Mouse (Mus musculus) intestine, embryonic 15.5 days (tissue): ENCODE results near the gene Lamb3. TPM values are rescaled to one million over a fixed set of nuclear protein-coding genes. Genes with fewer than 3 reads are reported as not detected.

Experiments
- ATAC-seq: fragments of 200-750 bp; cut with Nextera tagmentation; 2 replicates; pipeline ENCODE4 v1.8.0; 2017; ENCODE audit warnings: moderate TSS enrichment, moderate library complexity
- H3K27ac ChIP-seq: fragments of 300-500 bp; sonication (generic); 2 replicates; pipeline ENCODE4 v1.5.1; 2015; ENCODE audit warnings: mild to moderate bottlenecking, inconsistent platforms
- H3K27me3 ChIP-seq: fragments of 300-500 bp; sonication (generic); replicated peaks from 2 replicates; pipeline ENCODE4 v1.6.1; 2015; ENCODE audit warnings: inconsistent platforms
- H3K36me3 ChIP-seq: fragments of 300-500 bp; sonication (generic); 2 replicates; pipeline ENCODE4 v1.6.1; 2015; ENCODE audit warnings: inconsistent platforms
- H3K4me1 ChIP-seq: fragments of 300-500 bp; sonication (generic); replicated peaks from 2 replicates; pipeline ENCODE4 v1.6.1; 2015; ENCODE audit warnings: inconsistent platforms
- H3K4me2 ChIP-seq: fragments of 300-500 bp; sonication (generic); replicated peaks from 2 replicates; pipeline ENCODE4 v1.6.1; 2015; ENCODE audit warnings: mild to moderate bottlenecking, inconsistent platforms
- H3K4me3 ChIP-seq: fragments of 300-500 bp; sonication (generic); replicated peaks from 2 replicates; pipeline ENCODE4 v1.5.1; 2015; ENCODE audit warnings: inconsistent platforms
- H3K9ac ChIP-seq: fragments of 300-500 bp; sonication (generic); 2 replicates; pipeline ENCODE4 v1.6.1; 2015; ENCODE audit warnings: inconsistent platforms
- H3K9me3 ChIP-seq: fragments of 300-500 bp; sonication (generic); 2 replicates; pipeline ENCODE4 v1.6.1; 2016; ENCODE audit warnings: inconsistent platforms
- WGBS: fragments of 180-500 bp; shearing (Covaris S2); methylation state at CpG from one replicate; pipeline ENCODE4 v1.1.7; 2015; 5-methylcytosine and 5-hydroxymethylcytosine counted together
- polyA plus RNA-seq: library from polyadenylated mRNA; unstranded; fragments of >200 nt; fragmentation: Nextera tagmentation; extraction: Ambion mirVana; gene quantifications from 2 replicates; pipeline ENCODE4 v1.2.1, GENCODE M21; 2015

Lamb3 gene
- polyA plus RNA-seq, 1 experiment from 2014 or later = 3.9 TPM

- WGBS = 69% methylated on average over 3 of the region's 3 CpGs
- ATAC-seq = no peak
- Histone ChIP-seq H3K27ac (no peak overlapping the region), H3K4me1 (no peaks in the 10 kb centered on the region), H3K4me3 (no peak overlapping the region), H3K36me3 (no peaks in the 10 kb centered on the region), H3K9me3 (no peaks in the 10 kb centered on the region), H3K4me2 (no peak overlapping the region), H3K9ac (no peak overlapping the region), H3K27me3 (no peaks in the 10 kb centered on the region)
Observed at GRCm38 (mm10) chr1:193293926-193294325, 86.4 kb downstream of the Lamb3 start.

- Histone ChIP-seq H3K27me3 (no peaks in the 10 kb centered on the region), H3K4me1 (no peaks in the 10 kb centered on the region), H3K27ac (no peak overlapping the region), H3K9me3 (no peaks in the 10 kb centered on the region), H3K9ac (no peak overlapping the region), H3K4me2 (no peak overlapping the region), H3K36me3 (no peaks in the 10 kb centered on the region), H3K4me3 (no peak overlapping the region)
- WGBS = 78% methylated on average over 5 of the region's 5 CpGs
- peak; percentile 65 for ATAC-seq
Observed at GRCm38 (mm10) chr1:193295920-193296319, 88.4 kb downstream of the Lamb3 start.

GRCm38 (mm10) chr1:193298141-193298765, 90.8 kb downstream of the Lamb3 start:
- Histone ChIP-seq H3K4me1 (peaks cover 11% of the 10 kb centered on the region), H3K27me3 (no peaks in the 10 kb centered on the region), H3K36me3 (no peaks in the 10 kb centered on the region), H3K4me2 (no peak overlapping the region), H3K27ac (no peak overlapping the region), H3K4me3 (no peak overlapping the region), H3K9ac (no peak overlapping the region), H3K9me3 (no peaks in the 10 kb centered on the region)
- 89% methylated on average over 3 of the region's 3 CpGs for WGBS
- no peak for ATAC-seq

GRCm38 (mm10) chr1:193299995-193300394, 92.5 kb downstream of the Lamb3 start:
- Histone ChIP-seq H3K27ac (no peak overlapping the region), H3K36me3 (no peaks in the 10 kb centered on the region), H3K27me3 (no peaks in the 10 kb centered on the region), H3K4me1 (peaks cover 11% of the 10 kb centered on the region), H3K4me3 (no peak overlapping the region), H3K9ac (no peak overlapping the region), H3K4me2 (no peak overlapping the region), H3K9me3 (no peaks in the 10 kb centered on the region)
- ATAC-seq = no peak
- WGBS = 36% methylated on average over 1 of the region's 1 CpGs

- Histone ChIP-seq H3K27me3 (no peaks in the 10 kb centered on the region), H3K4me3 (no peak overlapping the region; the same call in 1 of the 2 replicates), H3K9me3 (no peaks in the 10 kb centered on the region), H3K4me2 (peak overlapping the region; percentile 45), H3K36me3 (no peaks in the 10 kb centered on the region), H3K4me1 (peaks cover 11% of the 10 kb centered on the region), H3K27ac (peak overlapping the region; percentile 19; the same call in 1 of the 2 replicates), H3K9ac (no peak overlapping the region)
- ATAC-seq = peak; percentile 94
- WGBS = 49% methylated on average over 6 of the region's 6 CpGs
Observed at GRCm38 (mm10) chr1:193301216-193302092, 94.0 kb downstream of the Lamb3 start.

GRCm38 (mm10) chr1:193302093-193302405, 94.5 kb downstream of the Lamb3 start:
- Histone ChIP-seq H3K27ac (no peak overlapping the region), H3K9ac (no peak overlapping the region), H3K9me3 (no peaks in the 10 kb centered on the region), H3K4me3 (no peak overlapping the region; the same call in 1 of the 2 replicates), H3K27me3 (no peaks in the 10 kb centered on the region), H3K4me2 (peak overlapping the region; percentile 45), H3K36me3 (no peaks in the 10 kb centered on the region), H3K4me1 (peaks cover 11% of the 10 kb centered on the region)
- 41% methylated on average over 8 of the region's 8 CpGs for WGBS
- peak; percentile 84 for ATAC-seq

- WGBS = 74% methylated on average over 2 of the region's 2 CpGs
- no peaks in the 10 kb centered on the region for H3K27me3 ChIP-seq
- no peak overlapping the region for H3K4me3 ChIP-seq
- no peak overlapping the region for H3K4me2 ChIP-seq
- no peaks in the 10 kb centered on the region for H3K9me3 ChIP-seq
- no peaks in the 10 kb centered on the region for H3K36me3 ChIP-seq
- peaks cover 11% of the 10 kb centered on the region for H3K4me1 ChIP-seq
- H3K27ac ChIP-seq = no peak overlapping the region
- no peak overlapping the region for H3K9ac ChIP-seq
- ATAC-seq = no peak
Observed at GRCm38 (mm10) chr1:193303096-193303495, 95.6 kb downstream of the Lamb3 start.

- no peak overlapping the region for H3K9ac ChIP-seq
- no peak overlapping the region for H3K4me2 ChIP-seq
- no peak overlapping the region for H3K27ac ChIP-seq
- ATAC-seq = no peak
- no peak overlapping the region for H3K4me3 ChIP-seq
- WGBS = 50% methylated on average over 7 of the region's 7 CpGs
- no peaks in the 10 kb centered on the region for H3K36me3 ChIP-seq
- H3K9me3 ChIP-seq = no peaks in the 10 kb centered on the region
- H3K4me1 ChIP-seq = peaks cover 11% of the 10 kb centered on the region
- H3K27me3 ChIP-seq = no peaks in the 10 kb centered on the region
Observed at GRCm38 (mm10) chr1:193305386-193305785, 97.9 kb downstream of the Lamb3 start.

- H3K9ac ChIP-seq = no peak overlapping the region
- no peak overlapping the region for H3K27ac ChIP-seq
- no peaks in the 10 kb centered on the region for H3K36me3 ChIP-seq
- H3K4me2 ChIP-seq = no peak overlapping the region
- H3K9me3 ChIP-seq = no peaks in the 10 kb centered on the region
- H3K4me1 ChIP-seq = peaks cover 6% of the 10 kb centered on the region; the same call in 1 of the 2 replicates
- no peak for ATAC-seq
- H3K4me3 ChIP-seq = no peak overlapping the region
- 88% methylated on average over 2 of the region's 2 CpGs for WGBS
- no peaks in the 10 kb centered on the region for H3K27me3 ChIP-seq
Observed at GRCm38 (mm10) chr1:193306832-193307231, 99.3 kb downstream of the Lamb3 start.

GRCm38 (mm10) chr1:193309785-193310518, 102.5 kb downstream of the Lamb3 start:
- H3K4me2 ChIP-seq = no peak overlapping the region
- H3K4me1 ChIP-seq = no peaks in the 10 kb centered on the region
- no peak overlapping the region for H3K9ac ChIP-seq
- WGBS = 88% methylated on average over 1 of the region's 1 CpGs
- no peak for ATAC-seq
- no peaks in the 10 kb centered on the region for H3K9me3 ChIP-seq
- H3K27ac ChIP-seq = no peak overlapping the region
- H3K36me3 ChIP-seq = no peaks in the 10 kb centered on the region
- H3K27me3 ChIP-seq = no peaks in the 10 kb centered on the region
- H3K4me3 ChIP-seq = no peak overlapping the region

- Histone ChIP-seq H3K9ac (no peak overlapping the region), H3K4me1 (peaks cover 2% of the 10 kb centered on the region; the same call in 1 of the 2 replicates), H3K36me3 (no peaks in the 10 kb centered on the region), H3K4me2 (no peak overlapping the region), H3K4me3 (no peak overlapping the region), H3K27ac (no peak overlapping the region), H3K9me3 (no peaks in the 10 kb centered on the region), H3K27me3 (no peaks in the 10 kb centered on the region)
- 90% methylated on average over 3 of the region's 3 CpGs for WGBS
- ATAC-seq = no peak
Observed at GRCm38 (mm10) chr1:193310519-193311085, 103.1 kb downstream of the Lamb3 start.

GRCm38 (mm10) chr1:193311596-193311995, 104.1 kb downstream of the Lamb3 start:
- H3K4me2 ChIP-seq = no peak overlapping the region
- no peak overlapping the region for H3K27ac ChIP-seq
- H3K9ac ChIP-seq = no peak overlapping the region
- no peaks in the 10 kb centered on the region for H3K36me3 ChIP-seq
- H3K9me3 ChIP-seq = no peaks in the 10 kb centered on the region
- ATAC-seq = no peak
- WGBS = 75% methylated on average over 1 of the region's 1 CpGs
- peaks cover 10% of the 10 kb centered on the region for H3K4me1 ChIP-seq
- H3K27me3 ChIP-seq = no peaks in the 10 kb centered on the region
- H3K4me3 ChIP-seq = no peak overlapping the region
